Mouse (Mus musculus) heart, postnatal 0 days (tissue): Measurements from ENCODE around the gene St5. TPM values are rescaled to one million over a fixed set of nuclear protein-coding genes. Genes with fewer than 3 reads are reported as not detected.

Experiments
- ATAC-seq: fragments of 200-750 bp; cut with Nextera tagmentation; 2 replicates; pipeline ENCODE4 v1.8.0; 2017; ENCODE audit warnings: low read depth, moderate number of reproducible peaks, moderate library complexity; ENCODE audit not compliant: insufficient read depth
- DNase-seq: peaks from one replicate; pipeline ENCODE4 v3.0.0-alpha.2; 2016; ENCODE audit warnings: low spot score
- H3K27ac ChIP-seq: fragments of 300-500 bp; sonication (generic); 2 replicates; pipeline ENCODE4 v1.5.1; 2014; ENCODE audit warnings: low read depth, mild to moderate bottlenecking
- H3K27me3 ChIP-seq: fragments of 300-500 bp; sonication (generic); 2 replicates; pipeline ENCODE4 v1.6.1; 2014; ENCODE audit warnings: low read length, mixed read lengths; ENCODE audit not compliant: control insufficient read depth, insufficient read depth
- H3K36me3 ChIP-seq: fragments of 300-500 bp; sonication (generic); replicated peaks from 2 replicates; pipeline ENCODE4 v1.6.1; 2014; ENCODE audit warnings: low read length, mixed read lengths; ENCODE audit not compliant: control insufficient read depth, insufficient read depth
- H3K4me1 ChIP-seq: fragments of 300-500 bp; sonication (generic); 2 replicates; pipeline ENCODE4 v1.6.1; 2014; ENCODE audit warnings: antibody characterized with exemption; ENCODE audit not compliant: control insufficient read depth, insufficient read depth
- H3K4me2 ChIP-seq: fragments of 300-500 bp; sonication (generic); 2 replicates; pipeline ENCODE4 v1.6.1; 2014; ENCODE audit warnings: low read depth, mild to moderate bottlenecking, low read length, moderate library complexity
- H3K4me3 ChIP-seq: fragments of 300-500 bp; sonication (generic); 2 replicates; pipeline ENCODE4 v1.5.1; 2014; ENCODE audit warnings: low read depth, low read length
- H3K9ac ChIP-seq: fragments of 300-500 bp; sonication (generic); replicated peaks from 2 replicates; pipeline ENCODE4 v1.6.1; 2014; ENCODE audit warnings: low read depth, low read length, mixed read lengths
- H3K9me3 ChIP-seq: fragments of 300-500 bp; sonication (generic); replicated peaks from 2 replicates; pipeline ENCODE4 v1.6.1; 2016; ENCODE audit warnings: low read length; ENCODE audit not compliant: control insufficient read depth
- CTCF ChIP-seq: IDR thresholded peaks from 2 replicates; pipeline ENCODE4 v1.5.1; 2016; ENCODE audit warnings: antibody characterized with exemption, control low read depth, low read depth
- EP300 ChIP-seq: IDR thresholded peaks from 2 replicates; pipeline ENCODE4 v1.6.1; 2016; ENCODE audit warnings: antibody characterized with exemption, low read depth
- WGBS: fragments of 180-500 bp; shearing (Covaris S2); extraction: QIAGEN DNeasy Blood & Tissue Kit; methylation state at CpG from one replicate; pipeline ENCODE4 v1.1.7; 2014; 5-methylcytosine and 5-hydroxymethylcytosine counted together
- polyA plus RNA-seq: library from polyadenylated mRNA; unstranded; fragments of >200 nt; fragmentation: Nextera tagmentation; extraction: Ambion mirVana; gene quantifications from 2 replicates; pipeline ENCODE4 v1.2.1, GENCODE M21; 2015
- total RNA-seq: library from RNA; depleted of rRNA; stranded (reverse); fragments of >200 nt; gene quantifications from 2 replicates; pipeline ENCODE4 v1.2.3, GENCODE M21; 2014; ENCODE audit warnings: low replicate concordance

Gene St5
- total and polyA plus RNA-seq, 2 experiments from 2014 or later = 28.8 to 58.8 TPM

- TF ChIP-seq EP300 (no peak), CTCF (no peak)
- Histone ChIP-seq H3K36me3 (no peaks in the 10 kb centered on the region), H3K9ac (no peak overlapping the region), H3K27me3 (no peaks in the 10 kb centered on the region), H3K9me3 (no peaks in the 10 kb centered on the region), H3K4me3 (no peak overlapping the region), H3K4me2 (no peak overlapping the region), H3K4me1 (no peaks in the 10 kb centered on the region), H3K27ac (no peak overlapping the region)
- DNase-seq = no peak
- no peak for ATAC-seq
- WGBS = 91% methylated on average over 2 of the region's 2 CpGs
Observed at GRCm38 (mm10) chr7:109680284-109680683, 23.1 kb downstream of the St5 start.

- Histone ChIP-seq H3K4me1 (peaks cover 9% of the 10 kb centered on the region; the same call in 1 of the 2 replicates), H3K27ac (no peak overlapping the region), H3K9ac (no peak overlapping the region), H3K4me3 (no peak overlapping the region), H3K27me3 (no peaks in the 10 kb centered on the region), H3K9me3 (no peaks in the 10 kb centered on the region), H3K4me2 (no peak overlapping the region), H3K36me3 (no peaks in the 10 kb centered on the region)
- no peak for DNase-seq
- 63% methylated on average over 4 of the region's 4 CpGs for WGBS
- TF ChIP-seq EP300 (no peak), CTCF (no peak)
- no peak for ATAC-seq
Observed at GRCm38 (mm10) chr7:109674944-109675628, 28.3 kb downstream of the St5 start.

GRCm38 (mm10) chr7:109671581-109672471, 31.6 kb downstream of the St5 start:
- Histone ChIP-seq H3K4me1 (peaks cover 14% of the 10 kb centered on the region), H3K27me3 (no peaks in the 10 kb centered on the region), H3K4me3 (peak overlapping the region; percentile 80), H3K4me2 (peak overlapping the region; percentile 83), H3K27ac (peak overlapping the region; percentile 95), H3K9ac (peak overlapping the region; percentile 88), H3K9me3 (no peaks in the 10 kb centered on the region), H3K36me3 (no peaks in the 10 kb centered on the region)
- ATAC-seq = peak; percentile 94
- peak; percentile 92 for DNase-seq
- no peak for TF ChIP-seq CTCF
- TF ChIP-seq EP300 = no peak
- WGBS = under 1% methylated on average over 28 of the region's 44 CpGs

GRCm38 (mm10) chr7:109669426-109670170, 33.8 kb downstream of the St5 start:
- TF ChIP-seq EP300 (no peak), CTCF (no peak)
- ATAC-seq = no peak

GRCm38 (mm10) chr7:109666664-109667063, 36.7 kb downstream of the St5 start:
- Histone ChIP-seq H3K9ac (no peak overlapping the region), H3K4me1 (peaks cover 18% of the 10 kb centered on the region), H3K4me3 (no peak overlapping the region), H3K9me3 (no peaks in the 10 kb centered on the region), H3K27ac (no peak overlapping the region), H3K27me3 (no peaks in the 10 kb centered on the region), H3K4me2 (no peak overlapping the region), H3K36me3 (no peaks in the 10 kb centered on the region)
- DNase-seq (no peak), ATAC-seq (no peak)
- TF ChIP-seq EP300 (no peak), CTCF (no peak)
- 80% methylated on average over 5 of the region's 5 CpGs for WGBS

More at GRCm38 (mm10) chr7:109669426-109670170, 33.8 kb downstream of the St5 start:
- H3K9me3 ChIP-seq = no peaks in the 10 kb centered on the region
- H3K9ac ChIP-seq = no peak overlapping the region
- no peaks in the 10 kb centered on the region for H3K36me3 ChIP-seq
- H3K4me1 ChIP-seq = peaks cover 14% of the 10 kb centered on the region
- no peak overlapping the region for H3K4me3 ChIP-seq
- no peaks in the 10 kb centered on the region for H3K27me3 ChIP-seq
- WGBS = 67% methylated on average over 5 of the region's 5 CpGs
- H3K27ac ChIP-seq = no peak overlapping the region
- no peak for DNase-seq
- H3K4me2 ChIP-seq = peak overlapping the region; percentile 83
